Mouse (Mus musculus): Measurements from ENCODE around the gene Olfr106-ps. TPM values are rescaled to one million over a fixed set of nuclear protein-coding genes. Genes with fewer than 3 reads are reported as not detected.

The Olfr106-ps gene
- not detected for polyA plus RNA-seq (2014; fragmentation: Illumina TruSeq; extraction: RNeasy Lipid Tissue Mini Kit (QIAGEN cat#74804); ENCODE audit: low read depth, low replicate concordance)

DNA sequence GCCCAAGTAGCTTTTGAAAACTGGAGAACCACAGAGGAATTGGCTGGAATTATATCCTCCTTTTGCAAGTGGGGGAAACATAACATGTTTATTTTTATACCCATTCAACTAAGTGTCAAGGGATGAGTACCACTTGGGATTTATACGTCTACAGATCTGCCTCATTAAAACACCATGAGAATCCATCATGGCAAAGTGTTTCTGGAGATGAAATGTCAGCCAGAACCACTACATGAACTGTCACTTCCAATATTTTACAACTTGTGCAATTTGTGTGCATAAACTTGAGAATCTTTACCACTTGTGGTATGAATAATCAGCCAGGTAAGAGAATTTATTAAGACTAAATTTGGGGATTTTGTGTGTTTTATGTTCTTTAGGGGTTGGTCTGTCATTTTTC lies at the start of gene Olfr106-ps:
Gene Olfr106-ps, plus strand, starts transcription at position 301 of the 400 bp plus-strand sequence.

DNA sequence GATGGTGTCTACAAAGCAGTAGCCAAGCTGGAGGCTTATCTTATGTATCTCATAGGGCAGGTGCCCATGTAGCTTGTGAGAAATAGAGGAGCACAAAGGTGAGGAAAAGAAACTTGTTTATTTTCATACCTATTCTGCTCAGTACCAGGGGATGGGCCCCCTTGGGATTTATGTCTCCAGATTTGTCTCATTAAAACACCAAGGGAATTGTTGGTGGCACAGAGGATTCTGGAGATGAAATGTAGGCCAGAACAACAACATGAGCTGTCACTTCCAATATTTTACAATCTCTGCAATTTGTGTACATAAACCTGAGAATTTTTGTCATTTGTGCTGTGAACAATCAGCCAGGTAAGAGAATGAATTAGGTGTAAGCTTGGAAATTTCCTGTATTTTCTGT lies 30.9 kb upstream of the Olfr106-ps start, which contains the start of gene Olfr104-ps:
Gene Olfr104-ps, plus strand, starts transcription at position 301 of the 400 bp plus-strand sequence.

DNA sequence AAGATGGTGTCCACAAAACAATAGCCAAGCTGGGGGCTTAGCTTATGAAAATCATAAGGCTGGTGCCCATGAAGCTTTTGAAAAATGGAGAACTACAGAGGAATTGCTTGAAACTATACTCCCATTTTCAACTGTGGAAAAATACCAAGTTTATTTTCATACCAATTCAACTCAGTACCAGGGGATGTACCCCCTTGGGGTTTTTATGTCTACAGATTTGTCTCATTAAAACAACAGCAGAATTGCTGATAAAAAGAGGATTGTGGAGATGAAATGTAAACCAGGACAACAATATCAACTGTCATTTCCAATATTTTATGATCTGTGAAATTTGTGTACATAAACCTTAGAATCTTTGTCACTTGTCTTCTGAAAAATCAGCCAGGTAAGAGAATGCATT lies 11.5 kb upstream of the Olfr106-ps start, which contains the start of gene Olfr105-ps:
Gene Olfr105-ps, plus strand, starts transcription at position 301 of the 400 bp plus-strand sequence.

DNA sequence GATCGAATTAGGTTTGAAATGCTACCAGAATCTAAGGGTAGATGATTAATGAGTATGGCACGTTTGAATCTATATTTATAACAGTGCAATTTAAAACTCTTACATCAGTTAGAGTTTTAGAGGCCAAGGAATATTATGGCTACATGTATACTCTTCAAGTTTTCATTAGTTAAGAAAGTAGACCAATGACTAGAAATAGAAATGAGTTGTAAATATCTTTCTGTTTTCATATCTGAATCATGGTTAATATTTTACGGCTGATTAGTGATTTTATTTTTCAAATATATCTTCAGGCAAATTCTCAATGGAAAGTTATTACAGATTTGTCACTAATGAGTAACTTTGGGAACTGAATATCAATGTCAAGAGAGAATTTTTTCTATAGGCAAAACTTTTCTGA lies 8.7 kb downstream of the Olfr106-ps start, which contains the start of gene Olfr107:
Gene Olfr107, plus strand, starts transcription at position 301 of the 400 bp plus-strand sequence.

DNA sequence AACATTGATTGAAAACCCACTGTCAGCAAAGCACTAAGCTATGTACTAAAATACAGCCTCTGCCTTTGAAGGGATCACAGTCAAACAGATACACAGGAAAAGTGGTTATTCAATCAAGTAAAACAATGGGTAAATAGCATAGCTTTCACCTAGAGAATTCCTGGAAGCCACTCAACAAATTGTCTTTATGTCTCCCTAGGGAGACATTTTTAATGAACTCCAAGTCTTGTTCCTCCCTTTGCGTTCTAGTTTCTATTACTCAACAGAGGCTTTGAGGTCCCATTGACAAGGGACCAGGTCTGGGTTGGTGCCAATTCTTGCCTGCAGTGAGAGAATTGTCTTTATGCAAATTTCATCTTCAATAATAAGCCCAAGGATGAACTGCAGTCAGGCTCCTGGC lies 55.0 kb downstream of the Olfr106-ps start, which contains the start of gene Olfr108:
Gene Olfr108, plus strand, starts transcription at position 301 of the 400 bp plus-strand sequence.

Other genes starting within 250 kb of the Olfr106-ps start
- not detected for gene Olfr93, start 228.9 kb upstream of the Olfr106-ps start, polyA plus RNA-seq (2014; fragmentation: Illumina TruSeq; extraction: RNeasy Lipid Tissue Mini Kit (QIAGEN cat#74804); ENCODE audit: low read depth, low replicate concordance)
- 0.69 TPM for gene Ubd, start 196.5 kb upstream of the Olfr106-ps start, polyA plus RNA-seq (2014; fragmentation: Illumina TruSeq; extraction: RNeasy Lipid Tissue Mini Kit (QIAGEN cat#74804); ENCODE audit: low read depth, low replicate concordance)
- gene Olfr94, start 189.4 kb upstream of the Olfr106-ps start, polyA plus RNA-seq (2014; fragmentation: Illumina TruSeq; extraction: RNeasy Lipid Tissue Mini Kit (QIAGEN cat#74804); ENCODE audit: low read depth, low replicate concordance), result not detected
- not detected for gene Olfr95, start 177.3 kb upstream of the Olfr106-ps start, polyA plus RNA-seq (2014; fragmentation: Illumina TruSeq; extraction: RNeasy Lipid Tissue Mini Kit (QIAGEN cat#74804); ENCODE audit: low read depth, low replicate concordance)
- gene Olfr96, start 170.2 kb upstream of the Olfr106-ps start, polyA plus RNA-seq (2014; fragmentation: Illumina TruSeq; extraction: RNeasy Lipid Tissue Mini Kit (QIAGEN cat#74804); ENCODE audit: low read depth, low replicate concordance), result not detected
- gene Olfr97, start 153.1 kb upstream of the Olfr106-ps start, polyA plus RNA-seq (2014; fragmentation: Illumina TruSeq; extraction: RNeasy Lipid Tissue Mini Kit (QIAGEN cat#74804); ENCODE audit: low read depth, low replicate concordance), result not detected
- not detected for gene Olfr98, start 126.6 kb upstream of the Olfr106-ps start, polyA plus RNA-seq (2014; fragmentation: Illumina TruSeq; extraction: RNeasy Lipid Tissue Mini Kit (QIAGEN cat#74804); ENCODE audit: low read depth, low replicate concordance)
- gene H2-M3, start 120.2 kb upstream of the Olfr106-ps start, polyA plus RNA-seq (2014; fragmentation: Illumina TruSeq; extraction: RNeasy Lipid Tissue Mini Kit (QIAGEN cat#74804); ENCODE audit: low read depth, low replicate concordance), result 0.85 TPM
- not detected for gene Olfr99, start 106.9 kb upstream of the Olfr106-ps start, polyA plus RNA-seq (2014; fragmentation: Illumina TruSeq; extraction: RNeasy Lipid Tissue Mini Kit (QIAGEN cat#74804); ENCODE audit: low read depth, low replicate concordance)
- gene Olfr101, start 86.1 kb upstream of the Olfr106-ps start, polyA plus RNA-seq (2014; fragmentation: Illumina TruSeq; extraction: RNeasy Lipid Tissue Mini Kit (QIAGEN cat#74804); ENCODE audit: low read depth, low replicate concordance), result not detected
- not detected for gene Olfr102, start 73.3 kb upstream of the Olfr106-ps start, polyA plus RNA-seq (2014; fragmentation: Illumina TruSeq; extraction: RNeasy Lipid Tissue Mini Kit (QIAGEN cat#74804); ENCODE audit: low read depth, low replicate concordance)
- not detected for gene Olfr103, start 50.7 kb upstream of the Olfr106-ps start, polyA plus RNA-seq (2014; fragmentation: Illumina TruSeq; extraction: RNeasy Lipid Tissue Mini Kit (QIAGEN cat#74804); ENCODE audit: low read depth, low replicate concordance)
- gene Olfr104-ps, start 30.8 kb upstream of the Olfr106-ps start, polyA plus RNA-seq (2014; fragmentation: Illumina TruSeq; extraction: RNeasy Lipid Tissue Mini Kit (QIAGEN cat#74804); ENCODE audit: low read depth, low replicate concordance), result not detected
- gene Olfr105-ps, start 11.4 kb upstream of the Olfr106-ps start, polyA plus RNA-seq (2014; fragmentation: Illumina TruSeq; extraction: RNeasy Lipid Tissue Mini Kit (QIAGEN cat#74804); ENCODE audit: low read depth, low replicate concordance), result not detected
- not detected for gene Olfr107, start 8.8 kb downstream of the Olfr106-ps start, polyA plus RNA-seq (2014; fragmentation: Illumina TruSeq; extraction: RNeasy Lipid Tissue Mini Kit (QIAGEN cat#74804); ENCODE audit: low read depth, low replicate concordance)
- gene Olfr108, start 55.1 kb downstream of the Olfr106-ps start, polyA plus RNA-seq (2014; fragmentation: Illumina TruSeq; extraction: RNeasy Lipid Tissue Mini Kit (QIAGEN cat#74804); ENCODE audit: low read depth, low replicate concordance), result not detected
- gene Olfr109, start 68.5 kb downstream of the Olfr106-ps start, polyA plus RNA-seq (2014; fragmentation: Illumina TruSeq; extraction: RNeasy Lipid Tissue Mini Kit (QIAGEN cat#74804); ENCODE audit: low read depth, low replicate concordance), result not detected
- not detected for gene H2-M2, start 93.2 kb downstream of the Olfr106-ps start, polyA plus RNA-seq (2014; fragmentation: Illumina TruSeq; extraction: RNeasy Lipid Tissue Mini Kit (QIAGEN cat#74804); ENCODE audit: low read depth, low replicate concordance)
- gene Olfr110, start 102.1 kb downstream of the Olfr106-ps start, polyA plus RNA-seq (2014; fragmentation: Illumina TruSeq; extraction: RNeasy Lipid Tissue Mini Kit (QIAGEN cat#74804); ENCODE audit: low read depth, low replicate concordance), result not detected
- not detected for gene Olfr111, start 117.6 kb downstream of the Olfr106-ps start, polyA plus RNA-seq (2014; fragmentation: Illumina TruSeq; extraction: RNeasy Lipid Tissue Mini Kit (QIAGEN cat#74804); ENCODE audit: low read depth, low replicate concordance)
- not detected for gene Olfr112, start 179.1 kb downstream of the Olfr106-ps start, polyA plus RNA-seq (2014; fragmentation: Illumina TruSeq; extraction: RNeasy Lipid Tissue Mini Kit (QIAGEN cat#74804); ENCODE audit: low read depth, low replicate concordance)
- not detected for gene Olfr113, start 187.3 kb downstream of the Olfr106-ps start, polyA plus RNA-seq (2014; fragmentation: Illumina TruSeq; extraction: RNeasy Lipid Tissue Mini Kit (QIAGEN cat#74804); ENCODE audit: low read depth, low replicate concordance)
- gene Olfr114, start 202.3 kb downstream of the Olfr106-ps start, polyA plus RNA-seq (2014; fragmentation: Illumina TruSeq; extraction: RNeasy Lipid Tissue Mini Kit (QIAGEN cat#74804); ENCODE audit: low read depth, low replicate concordance), result not detected
- not detected for gene Olfr115, start 236.7 kb downstream of the Olfr106-ps start, polyA plus RNA-seq (2014; fragmentation: Illumina TruSeq; extraction: RNeasy Lipid Tissue Mini Kit (QIAGEN cat#74804); ENCODE audit: low read depth, low replicate concordance)
- not detected for gene Olfr116, start 236.8 kb downstream of the Olfr106-ps start, polyA plus RNA-seq (2014; fragmentation: Illumina TruSeq; extraction: RNeasy Lipid Tissue Mini Kit (QIAGEN cat#74804); ENCODE audit: low read depth, low replicate concordance)